Mouse (Mus musculus) CD4-positive helper T cell, adult 2 months (primary cell): Measurements from ENCODE around the gene Ckb.
"Not testable (repeated sequence)": the region's sequence is repeated elsewhere in the genome, so short reads cannot be mapped to it uniquely, and the experiment has no call there.

ENCODE experiments used
- DNase-seq: peaks from one replicate; pipeline ENCODE4 v3.0.0-alpha.2; 2012; ENCODE audit warnings: low read depth, missing footprints, low spot score

The Ckb gene

GRCm38 (mm10) chr12:111669000-111669788 is 2.9 kb downstream of the Ckb start:
- DNase-seq, result peak; percentile 15

GRCm38 (mm10) chr12:111668457-111668912 is 3.7 kb downstream of the Ckb start:
- peak; percentile 90 for DNase-seq

GRCm38 (mm10) chr12:111667421-111667820 is 4.7 kb downstream of the Ckb start:
- DNase-seq, result no peak

GRCm38 (mm10) chr12:111666380-111666779 is 5.8 kb downstream of the Ckb start:
- no peak for DNase-seq

GRCm38 (mm10) chr12:111665041-111665880 is 6.9 kb downstream of the Ckb start:
- no peak for DNase-seq

GRCm38 (mm10) chr12:111664144-111664634 is 7.9 kb downstream of the Ckb start:
- no peak for DNase-seq

- no peak for DNase-seq
These were observed 8.7 kb downstream of the Ckb start for GRCm38 (mm10) chr12:111663228-111664143.

- not testable (repeated sequence) for DNase-seq
These were observed 10.6 kb downstream of the Ckb start for GRCm38 (mm10) chr12:111661554-111661953.

- no peak for DNase-seq
These were observed 11.5 kb downstream of the Ckb start for GRCm38 (mm10) chr12:111660628-111661027.

- DNase-seq, result no peak
These were observed 12.8 kb downstream of the Ckb start for GRCm38 (mm10) chr12:111659331-111659730.

- DNase-seq, result no peak
These were observed 16.4 kb downstream of the Ckb start for GRCm38 (mm10) chr12:111655695-111656094.

GRCm38 (mm10) chr12:111653434-111653833 is 18.7 kb downstream of the Ckb start:
- DNase-seq, result peak; percentile 68

GRCm38 (mm10) chr12:111652953-111653352 is 19.2 kb downstream of the Ckb start:
- DNase-seq, result no peak

GRCm38 (mm10) chr12:111648061-111648645 is 24.0 kb downstream of the Ckb start:
- peak; percentile 51 for DNase-seq
